Mouse (Mus musculus): Measurements from ENCODE around the gene Ppp2r2c. TPM values are rescaled to one million over a fixed set of nuclear protein-coding genes. Genes with fewer than 3 reads are reported as not detected.

The Ppp2r2c gene
- polyA plus RNA-seq, 1 experiment: not detected

DNA sequence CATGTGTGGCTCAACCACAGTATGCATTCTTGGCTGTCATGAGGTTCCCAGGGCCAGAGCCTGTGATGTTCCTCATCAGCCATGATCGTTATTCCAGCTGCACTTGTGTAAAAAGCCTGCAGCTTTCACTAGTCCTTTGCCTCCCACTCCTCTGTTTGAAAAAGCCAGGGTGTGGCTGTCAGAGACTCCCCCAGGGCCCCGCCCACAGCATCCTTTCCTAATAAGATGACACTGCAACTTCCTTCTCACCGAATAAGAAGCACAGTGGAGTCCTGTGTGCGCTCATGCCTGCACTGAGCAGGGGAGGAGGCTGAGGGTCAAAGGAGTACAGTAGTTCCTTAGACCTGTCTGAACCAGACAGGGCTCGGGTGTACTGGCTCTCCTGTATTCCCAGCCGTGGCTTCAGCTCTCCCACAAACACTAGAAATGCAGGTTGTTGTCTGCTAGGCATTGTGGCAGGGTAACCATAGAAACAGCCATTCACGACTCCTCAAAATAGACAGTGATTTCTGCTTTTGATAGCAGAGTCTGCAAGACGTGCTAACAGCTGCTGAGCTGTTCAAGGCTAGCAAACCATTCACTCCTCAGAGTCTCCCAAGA, 76.9 kb downstream of the Ppp2r2c start:
- H3K4me3 ChIP-seq (replicated peaks): no peak overlapping the region
- TF ChIP-seq GATA1 (IDR thresholded peaks at IDR 0.05; ENCODE audit: low read length) (no peak), TAL1 (IDR thresholded peaks at IDR 0.05; ENCODE audit: low read length) (no peak)
- no peaks in the 10 kb centered on the region for H3K36me3 ChIP-seq (ENCODE audit: control insufficient read depth)

DNA sequence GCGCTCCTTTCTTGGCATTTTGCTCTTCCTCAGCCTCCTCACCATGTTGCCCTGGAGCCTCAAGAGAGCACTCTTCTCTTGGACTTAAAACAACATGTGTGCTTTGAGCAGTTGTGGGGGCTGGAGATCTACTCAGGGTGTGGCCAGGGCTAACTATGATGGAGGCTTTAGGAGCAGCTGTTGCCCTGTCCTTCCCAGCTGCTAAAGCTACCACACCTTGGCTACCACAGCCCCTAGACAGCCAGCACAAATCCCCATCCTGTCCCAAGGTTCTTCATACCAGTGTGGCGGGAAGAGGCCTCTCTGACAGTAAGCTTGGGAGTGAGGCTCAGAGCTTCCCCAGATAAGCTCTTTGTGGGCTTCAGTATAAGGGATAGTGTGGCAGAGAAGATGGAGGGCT, 77.4 kb downstream of the Ppp2r2c start:
- Histone ChIP-seq H3K36me3 (ENCODE audit: control insufficient read depth) (no peaks in the 10 kb centered on the region), H3K27me3 (ENCODE audit: control insufficient read depth) (no peaks in the 10 kb centered on the region), H3K4me1 (ENCODE audit: control insufficient read depth) (no peaks in the 10 kb centered on the region), H3K9me3 (ENCODE audit: control insufficient read depth, low read length) (no peaks in the 10 kb centered on the region), H3K4me3 (replicated peaks) (no peak overlapping the region)
- TF ChIP-seq TAL1 (IDR thresholded peaks at IDR 0.05; ENCODE audit: low read length) (no peak), GATA1 (IDR thresholded peaks at IDR 0.05; ENCODE audit: low read length) (no peak)

More for the DNA sequence above, 76.9 kb downstream of the Ppp2r2c start:
- Histone ChIP-seq H3K9me3 (ENCODE audit: control insufficient read depth, low read length) (no peaks in the 10 kb centered on the region), H3K4me1 (ENCODE audit: control insufficient read depth) (no peaks in the 10 kb centered on the region), H3K27me3 (ENCODE audit: control insufficient read depth) (no peaks in the 10 kb centered on the region)

DNA sequence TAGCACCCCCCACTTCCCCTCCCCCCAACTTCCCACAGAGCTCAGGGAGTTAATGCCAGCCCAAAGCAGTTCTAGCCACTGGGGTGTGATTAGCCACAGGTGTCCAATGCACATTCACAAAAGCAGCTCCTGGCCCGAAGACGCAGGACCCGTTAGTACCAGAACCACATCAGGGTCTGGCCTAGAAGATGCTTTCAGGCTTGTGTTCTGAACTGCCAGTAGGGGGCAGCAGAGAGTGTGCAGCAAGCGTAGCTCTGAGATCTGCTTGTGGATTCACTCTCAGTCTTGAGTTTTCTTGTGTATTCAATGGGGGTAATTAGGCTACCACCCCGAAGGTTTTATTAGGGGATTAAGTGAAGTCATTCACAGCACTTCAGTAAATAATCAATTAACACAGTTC, 78.1 kb downstream of the Ppp2r2c start:
- H3K36me3 ChIP-seq (ENCODE audit: control insufficient read depth): no peaks in the 10 kb centered on the region
- no peak overlapping the region for H3K4me3 ChIP-seq (replicated peaks)
- no peaks in the 10 kb centered on the region for H3K27me3 ChIP-seq (ENCODE audit: control insufficient read depth)
- TF ChIP-seq GATA1 (IDR thresholded peaks at IDR 0.05; ENCODE audit: low read length) (no peak), TAL1 (IDR thresholded peaks at IDR 0.05; ENCODE audit: low read length) (no peak)
- H3K9me3 ChIP-seq (ENCODE audit: control insufficient read depth, low read length): no peaks in the 10 kb centered on the region
- no peaks in the 10 kb centered on the region for H3K4me1 ChIP-seq (ENCODE audit: control insufficient read depth)

DNA sequence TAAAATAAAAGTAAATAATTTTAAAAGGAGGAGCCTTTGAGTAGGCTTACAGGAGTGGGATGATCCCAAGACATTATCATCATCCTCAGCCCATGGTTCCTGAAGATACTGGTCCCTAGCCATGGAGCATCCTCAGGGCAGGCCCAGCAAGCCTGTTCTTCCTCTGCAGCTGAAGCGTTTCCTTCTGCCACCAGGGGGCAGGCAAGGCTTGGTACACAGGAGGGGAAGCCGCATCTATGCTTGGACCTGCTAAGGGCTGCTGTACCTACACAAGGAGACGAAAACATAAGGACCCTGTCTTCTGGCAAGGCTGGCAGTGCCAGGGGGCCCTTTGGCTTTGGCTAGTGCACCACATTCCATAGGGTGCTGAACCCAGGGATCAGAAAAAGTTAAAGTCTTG, 80.5 kb downstream of the Ppp2r2c start:
- TF ChIP-seq TAL1 (IDR thresholded peaks at IDR 0.05; ENCODE audit: low read length) (no peak), GATA1 (IDR thresholded peaks at IDR 0.05; ENCODE audit: low read length) (no peak)

DNA sequence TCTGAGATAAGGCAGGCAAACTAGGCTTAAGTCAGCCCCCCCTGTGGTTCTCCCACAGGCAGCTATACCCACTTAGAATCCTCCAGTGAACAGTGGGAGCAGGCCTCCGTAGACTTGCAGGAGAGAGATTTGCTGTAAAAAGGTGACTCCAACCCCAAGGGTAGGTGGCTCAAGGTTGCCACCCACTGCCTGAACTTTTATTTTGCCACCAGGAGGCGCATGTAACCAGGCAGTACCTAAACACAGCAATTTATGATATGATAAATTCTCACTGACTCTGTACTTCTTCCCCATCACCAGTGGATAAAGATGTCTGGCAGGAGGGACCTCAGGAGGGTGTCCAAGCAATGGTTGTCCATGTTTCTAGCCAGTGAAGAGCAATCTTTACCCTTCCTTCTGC, 82.6 kb downstream of the Ppp2r2c start:
- H3K36me3 ChIP-seq (ENCODE audit: control insufficient read depth): no peaks in the 10 kb centered on the region
- no peaks in the 10 kb centered on the region for H3K27me3 ChIP-seq (ENCODE audit: control insufficient read depth)
- H3K9me3 ChIP-seq (ENCODE audit: control insufficient read depth, low read length): no peaks in the 10 kb centered on the region
- H3K4me3 ChIP-seq (replicated peaks): no peak overlapping the region
- no peaks in the 10 kb centered on the region for H3K4me1 ChIP-seq (ENCODE audit: control insufficient read depth)
- TF ChIP-seq TAL1 (IDR thresholded peaks at IDR 0.05; ENCODE audit: low read length) (no peak), GATA1 (IDR thresholded peaks at IDR 0.05; ENCODE audit: low read length) (no peak)

More for the DNA sequence above, 80.5 kb downstream of the Ppp2r2c start:
- no peaks in the 10 kb centered on the region for H3K27me3 ChIP-seq (ENCODE audit: control insufficient read depth)
- no peaks in the 10 kb centered on the region for H3K4me1 ChIP-seq (ENCODE audit: control insufficient read depth)
- no peak overlapping the region for H3K4me3 ChIP-seq (replicated peaks)
- no peaks in the 10 kb centered on the region for H3K36me3 ChIP-seq (ENCODE audit: control insufficient read depth)
- H3K9me3 ChIP-seq (ENCODE audit: control insufficient read depth, low read length): no peaks in the 10 kb centered on the region

DNA sequence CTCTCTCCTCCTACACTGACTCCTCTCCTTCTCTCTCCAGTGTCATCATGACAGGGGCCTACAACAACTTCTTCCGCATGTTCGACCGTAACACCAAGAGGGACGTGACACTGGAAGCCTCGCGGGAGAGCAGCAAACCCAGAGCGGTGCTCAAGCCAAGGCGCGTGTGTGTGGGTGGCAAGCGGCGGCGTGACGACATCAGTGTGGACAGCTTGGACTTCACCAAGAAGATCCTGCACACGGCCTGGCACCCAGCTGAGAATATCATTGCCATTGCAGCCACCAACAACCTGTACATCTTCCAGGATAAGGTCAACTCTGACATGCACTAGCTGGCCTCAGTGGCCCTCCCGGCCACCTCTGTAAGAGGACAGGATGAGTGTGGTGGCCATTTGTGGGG, 84.0 kb downstream of the Ppp2r2c start:
- no peaks in the 10 kb centered on the region for H3K9me3 ChIP-seq (ENCODE audit: control insufficient read depth, low read length)
- H3K4me3 ChIP-seq (replicated peaks): no peak overlapping the region
- no peaks in the 10 kb centered on the region for H3K36me3 ChIP-seq (ENCODE audit: control insufficient read depth)
- TF ChIP-seq TAL1 (IDR thresholded peaks at IDR 0.05; ENCODE audit: low read length) (no peak), GATA1 (IDR thresholded peaks at IDR 0.05; ENCODE audit: low read length) (no peak)
- H3K27me3 ChIP-seq (ENCODE audit: control insufficient read depth): no peaks in the 10 kb centered on the region
- no peaks in the 10 kb centered on the region for H3K4me1 ChIP-seq (ENCODE audit: control insufficient read depth)

DNA sequence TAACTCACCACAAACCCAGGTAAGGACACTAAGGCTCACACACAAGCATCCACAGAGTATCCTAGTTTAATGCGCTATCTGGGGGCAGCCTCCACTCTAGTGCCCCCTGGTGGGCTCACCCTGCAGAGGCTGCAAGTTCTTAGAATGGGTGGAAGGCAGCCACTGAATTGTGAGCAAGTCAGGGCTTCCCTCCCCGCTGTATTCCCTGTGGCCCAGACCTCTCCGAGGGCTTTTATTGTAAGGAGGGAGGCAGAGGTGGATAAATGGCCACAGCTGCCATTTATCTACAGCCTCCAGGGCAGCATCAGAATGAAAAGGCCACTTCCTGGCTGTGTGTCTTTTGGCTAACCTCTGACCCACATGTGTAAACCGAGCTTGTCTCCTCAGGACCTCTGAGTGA, 87.1 kb downstream of the Ppp2r2c start:
- H3K4me3 ChIP-seq (replicated peaks): no peak overlapping the region
- no peaks in the 10 kb centered on the region for H3K27me3 ChIP-seq (ENCODE audit: control insufficient read depth)
- H3K9me3 ChIP-seq (ENCODE audit: control insufficient read depth, low read length): no peaks in the 10 kb centered on the region
- TF ChIP-seq GATA1 (IDR thresholded peaks at IDR 0.05; ENCODE audit: low read length) (no peak), TAL1 (IDR thresholded peaks at IDR 0.05; ENCODE audit: low read length) (no peak)
- H3K4me1 ChIP-seq (ENCODE audit: control insufficient read depth): no peaks in the 10 kb centered on the region
- no peaks in the 10 kb centered on the region for H3K36me3 ChIP-seq (ENCODE audit: control insufficient read depth)

DNA sequence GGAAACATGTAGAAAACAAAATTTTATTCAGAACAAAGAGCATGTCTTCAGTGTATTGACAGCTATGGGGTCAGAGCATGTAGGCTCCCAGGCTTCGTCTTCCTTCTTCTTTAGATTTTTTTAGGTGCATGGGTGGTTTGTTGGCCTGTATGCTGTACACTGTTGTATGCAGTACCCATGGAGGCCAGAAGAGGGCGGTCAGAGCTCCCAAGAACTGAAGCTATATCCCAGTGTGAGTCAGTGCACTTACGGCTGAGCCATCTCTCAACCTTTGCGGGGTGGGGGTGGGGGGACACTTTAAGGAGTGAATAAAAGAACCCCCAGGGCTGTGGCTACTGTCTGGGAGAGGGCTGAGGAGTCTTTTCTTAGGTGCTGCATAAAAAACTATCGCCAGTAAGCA, 90.5 kb downstream of the Ppp2r2c start:
- Histone ChIP-seq H3K36me3 (ENCODE audit: control insufficient read depth) (no peaks in the 10 kb centered on the region), H3K4me3 (replicated peaks) (no peak overlapping the region), H3K27me3 (ENCODE audit: control insufficient read depth) (no peaks in the 10 kb centered on the region), H3K9me3 (ENCODE audit: control insufficient read depth, low read length) (no peaks in the 10 kb centered on the region), H3K4me1 (ENCODE audit: control insufficient read depth) (no peaks in the 10 kb centered on the region)
- no peak for TF ChIP-seq TAL1 (IDR thresholded peaks at IDR 0.05; ENCODE audit: low read length)
- no peak for TF ChIP-seq GATA1 (IDR thresholded peaks at IDR 0.05; ENCODE audit: low read length)

DNA sequence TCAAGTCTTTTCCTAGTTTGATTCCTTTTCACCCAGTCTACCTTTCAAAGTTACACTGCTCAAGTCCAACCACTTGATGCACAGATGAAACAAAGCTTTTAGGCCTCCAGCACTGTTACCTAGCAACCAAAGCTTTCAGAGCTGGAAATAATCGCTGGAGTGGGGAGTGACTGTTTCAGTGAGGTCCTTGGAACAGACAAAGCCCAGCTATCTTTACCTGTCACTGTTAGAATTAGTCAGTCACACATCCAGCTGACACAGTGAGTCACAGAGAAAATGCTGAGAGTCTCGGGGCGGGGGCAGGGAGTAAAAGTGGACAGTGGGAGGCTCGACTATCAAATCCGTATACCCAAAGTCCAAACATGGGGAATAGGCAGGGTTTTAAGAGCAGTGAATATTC, 92.2 kb downstream of the Ppp2r2c start:
- TF ChIP-seq GATA1 (IDR thresholded peaks at IDR 0.05; ENCODE audit: low read length) (no peak), TAL1 (IDR thresholded peaks at IDR 0.05; ENCODE audit: low read length) (no peak)
- no peak overlapping the region for H3K4me3 ChIP-seq (replicated peaks)
- H3K9me3 ChIP-seq (ENCODE audit: control insufficient read depth, low read length): no peaks in the 10 kb centered on the region
- no peaks in the 10 kb centered on the region for H3K36me3 ChIP-seq (ENCODE audit: control insufficient read depth)
- no peaks in the 10 kb centered on the region for H3K4me1 ChIP-seq (ENCODE audit: control insufficient read depth)
- no peaks in the 10 kb centered on the region for H3K27me3 ChIP-seq (ENCODE audit: control insufficient read depth)

DNA sequence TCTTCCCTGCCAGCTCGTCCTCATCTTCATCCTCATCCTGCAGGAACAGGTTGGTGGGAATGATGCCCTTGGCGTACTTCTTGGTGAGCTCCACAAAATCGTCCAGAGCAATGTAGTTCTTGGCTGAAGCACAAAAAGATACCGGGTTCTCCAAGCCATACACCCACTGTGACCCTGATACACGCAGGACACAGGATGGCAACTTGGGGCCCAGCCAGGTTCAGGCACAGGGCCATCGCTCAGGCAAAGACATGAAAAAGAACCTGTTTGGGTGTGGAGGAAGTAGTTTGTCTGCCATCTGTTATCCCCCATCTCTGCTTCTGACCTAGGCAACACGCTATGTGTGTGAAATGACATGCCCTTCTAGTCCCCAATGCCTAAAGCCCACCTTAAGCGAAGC, 103.3 kb downstream of the Ppp2r2c start:
- Histone ChIP-seq H3K27me3 (ENCODE audit: control insufficient read depth) (no peaks in the 10 kb centered on the region), H3K4me3 (replicated peaks) (no peak overlapping the region), H3K4me1 (ENCODE audit: control insufficient read depth) (no peaks in the 10 kb centered on the region), H3K9me3 (ENCODE audit: control insufficient read depth, low read length) (no peaks in the 10 kb centered on the region), H3K36me3 (ENCODE audit: control insufficient read depth) (peaks cover 3% of the 10 kb centered on the region; the same call in 1 of the 2 replicates)
- TF ChIP-seq TAL1 (IDR thresholded peaks at IDR 0.05; ENCODE audit: low read length) (no peak), GATA1 (IDR thresholded peaks at IDR 0.05; ENCODE audit: low read length) (no peak)

All from erythroblast, embryonic 14.5 days (primary cell).